Mouse (Mus musculus) lung, postnatal 0 days (tissue): ENCODE results near the gene B3galt4. TPM values are rescaled to one million over a fixed set of nuclear protein-coding genes. Genes with fewer than 3 reads are reported as not detected.

Experiments
- ATAC-seq: fragments of 200-750 bp; cut with Nextera tagmentation; 2 replicates; pipeline ENCODE4 v1.8.0; 2017; ENCODE audit warnings: moderate library complexity
- DNase-seq: peaks from one replicate; pipeline ENCODE4 v3.0.0-alpha.2; 2016; ENCODE audit warnings: low spot score
- H3K27ac ChIP-seq: fragments of 300-500 bp; sonication (generic); 2 replicates; pipeline ENCODE4 v1.5.1; 2014; ENCODE audit warnings: antibody characterized with exemption, mild to moderate bottlenecking, low read length, mixed read lengths
- H3K27me3 ChIP-seq: fragments of 300-500 bp; sonication (generic); replicated peaks from 2 replicates; pipeline ENCODE4 v1.6.1; 2014; ENCODE audit warnings: low read length, mixed read lengths; ENCODE audit not compliant: insufficient read depth
- H3K36me3 ChIP-seq: fragments of 300-500 bp; sonication (generic); 2 replicates; pipeline ENCODE4 v1.6.1; 2014; ENCODE audit warnings: low read length, mixed read lengths; ENCODE audit not compliant: insufficient read depth
- H3K4me1 ChIP-seq: fragments of 300-500 bp; sonication (generic); 2 replicates; pipeline ENCODE4 v1.6.1; 2014; ENCODE audit warnings: antibody characterized with exemption, low read depth, low read length, mixed read lengths; ENCODE audit not compliant: insufficient read depth
- H3K4me2 ChIP-seq: fragments of 300-500 bp; sonication (generic); replicated peaks from 2 replicates; pipeline ENCODE4 v1.6.1; 2014; ENCODE audit warnings: low read depth, mild to moderate bottlenecking, low read length, moderate library complexity, mixed read lengths
- H3K4me3 ChIP-seq: fragments of 300-500 bp; sonication (generic); 2 replicates; pipeline ENCODE4 v1.5.1; 2014; ENCODE audit warnings: low read depth, low read length
- H3K9ac ChIP-seq: fragments of 300-500 bp; sonication (generic); replicated peaks from 2 replicates; pipeline ENCODE4 v1.6.1; 2014; ENCODE audit warnings: low read depth, mild to moderate bottlenecking
- H3K9me3 ChIP-seq: fragments of 300-500 bp; sonication (generic); 2 replicates; pipeline ENCODE4 v1.6.1; 2016; ENCODE audit warnings: low read length, mixed read lengths
- CTCF ChIP-seq: IDR thresholded peaks from 2 replicates; pipeline ENCODE4 v1.5.1; 2016; ENCODE audit warnings: antibody characterized with exemption, mild to moderate bottlenecking
- EP300 ChIP-seq: IDR thresholded peaks from 2 replicates; pipeline ENCODE4 v1.6.1; 2016; ENCODE audit warnings: antibody characterized with exemption, mild to moderate bottlenecking, control low read depth
- WGBS: fragments of 180-500 bp; shearing (Covaris S2); extraction: QIAGEN DNeasy Blood & Tissue Kit; methylation state at CpG from one replicate; pipeline ENCODE4 v1.1.7; 2014; 5-methylcytosine and 5-hydroxymethylcytosine counted together
- polyA plus RNA-seq: library from polyadenylated mRNA; unstranded; fragments of >200 nt; fragmentation: Nextera tagmentation; extraction: Ambion mirVana; gene quantifications from 2 replicates; pipeline ENCODE4 v1.2.1, GENCODE M21; 2015

B3galt4 gene
- polyA plus RNA-seq, 1 experiment from 2014 or later = 12.0 TPM

GRCm38 (mm10) chr17:33948090-33948904 lies 3.0 kb downstream of the B3galt4 start:
- 82% methylated on average over 21 of the region's 22 CpGs for WGBS
- H3K27ac ChIP-seq = no peak overlapping the region
- no peak for DNase-seq
- no peak overlapping the region for H3K4me3 ChIP-seq
- TF ChIP-seq CTCF (no peak), EP300 (no peak)
- H3K9me3 ChIP-seq = no peaks in the 10 kb centered on the region
- H3K4me1 ChIP-seq = peaks cover 3% of the 10 kb centered on the region; the same call in 1 of the 2 replicates
- no peak for ATAC-seq
- H3K9ac ChIP-seq = no peak overlapping the region
- H3K36me3 ChIP-seq = peaks cover 4% of the 10 kb centered on the region; the same call in 1 of the 2 replicates
- H3K4me2 ChIP-seq = no peak overlapping the region
- no peaks in the 10 kb centered on the region for H3K27me3 ChIP-seq

- H3K4me3 ChIP-seq = no peak overlapping the region
- no peaks in the 10 kb centered on the region for H3K9me3 ChIP-seq
- DNase-seq (no peak), ATAC-seq (no peak)
- H3K27ac ChIP-seq = no peak overlapping the region
- WGBS = 87% methylated on average over 10 of the region's 10 CpGs
- H3K27me3 ChIP-seq = no peaks in the 10 kb centered on the region
- TF ChIP-seq CTCF (no peak), EP300 (no peak)
- H3K4me1 ChIP-seq = peaks cover 3% of the 10 kb centered on the region; the same call in 1 of the 2 replicates
- no peaks in the 10 kb centered on the region for H3K36me3 ChIP-seq
- no peak overlapping the region for H3K4me2 ChIP-seq
- no peak overlapping the region for H3K9ac ChIP-seq
Observed at GRCm38 (mm10) chr17:33947430-33948089, 3.7 kb downstream of the B3galt4 start.

- H3K27ac ChIP-seq = no peak overlapping the region
- no peak overlapping the region for H3K4me2 ChIP-seq
- no peak for DNase-seq
- no peak for ATAC-seq
- no peaks in the 10 kb centered on the region for H3K36me3 ChIP-seq
- H3K27me3 ChIP-seq = no peaks in the 10 kb centered on the region
- TF ChIP-seq CTCF = no peak
- TF ChIP-seq EP300 = no peak
- H3K9me3 ChIP-seq = no peaks in the 10 kb centered on the region
- WGBS = 91% methylated on average over 15 of the region's 15 CpGs
- H3K4me3 ChIP-seq = no peak overlapping the region
- H3K9ac ChIP-seq = no peak overlapping the region
- peaks cover 6% of the 10 kb centered on the region; the same call in 1 of the 2 replicates for H3K4me1 ChIP-seq
Observed at GRCm38 (mm10) chr17:33943454-33943853, 7.8 kb downstream of the B3galt4 start.

GRCm38 (mm10) chr17:33941381-33941780 lies 9.9 kb downstream of the B3galt4 start:
- Histone ChIP-seq H3K36me3 (0 out of 2 replicates have a peak, but pooled peaks cover 8% of the 10 kb centered on the region), H3K4me1 (peaks cover 6% of the 10 kb centered on the region; the same call in 1 of the 2 replicates), H3K9me3 (no peaks in the 10 kb centered on the region), H3K27ac (no peak overlapping the region), H3K9ac (peak overlapping the region; percentile 87; the same call in 1 of the 2 replicates), H3K27me3 (no peaks in the 10 kb centered on the region), H3K4me2 (peak overlapping the region; percentile 97), H3K4me3 (peak overlapping the region; percentile 62)
- TF ChIP-seq EP300 = no peak
- no peak for TF ChIP-seq CTCF
- DNase-seq (no peak), ATAC-seq (no peak)
- WGBS = 46% methylated on average over 19 of the region's 19 CpGs

- H3K9me3 ChIP-seq = no peaks in the 10 kb centered on the region
- no peak for DNase-seq
- no peak for TF ChIP-seq EP300
- no peak for TF ChIP-seq CTCF
- 0 out of 2 replicates have a peak, but pooled peaks cover 8% of the 10 kb centered on the region for H3K36me3 ChIP-seq
- peaks cover 6% of the 10 kb centered on the region; the same call in 1 of the 2 replicates for H3K4me1 ChIP-seq
- no peak for ATAC-seq
- H3K4me3 ChIP-seq = peak overlapping the region; percentile 62
- H3K4me2 ChIP-seq = peak overlapping the region; percentile 97
- H3K27me3 ChIP-seq = no peaks in the 10 kb centered on the region
- peak overlapping the region; percentile 87 for H3K9ac ChIP-seq
- no peak overlapping the region for H3K27ac ChIP-seq
- WGBS = 2% methylated on average over 25 of the region's 26 CpGs
Observed at GRCm38 (mm10) chr17:33940981-33941380, 10.3 kb downstream of the B3galt4 start.

GRCm38 (mm10) chr17:33940206-33940805 lies 11.0 kb downstream of the B3galt4 start, which contains the start of the genes Pfdn6 and Wdr46:
Gene Pfdn6, minus strand, starts transcription at chr17:33940343.
Gene Wdr46, plus strand, starts transcription at chr17:33940660.
- Histone ChIP-seq H3K4me2 (peak within 1 kb of the TSS; percentile 97), H3K4me3 (peak within 1 kb of the TSS; percentile 62), H3K9me3 (no peaks in the 10 kb centered on the region), H3K27ac (peak within 1 kb of the TSS; percentile 26; the same call in 1 of the 2 replicates), H3K4me1 (peaks cover 6% of the 10 kb centered on the region; the same call in 1 of the 2 replicates), H3K27me3 (no peaks in the 10 kb centered on the region), H3K9ac (peak within 1 kb of the TSS; percentile 87), H3K36me3 (0 out of 2 replicates have a peak, but pooled peaks cover 8% of the 10 kb centered on the region)
- peak; percentile 97 for DNase-seq
- ATAC-seq = peak; percentile 93
- under 1% methylated on average over 36 of the region's 36 CpGs for WGBS
- TF ChIP-seq EP300 (peak; percentile 69), CTCF (no peak)
